Mouse (Mus musculus) G1E-ER4 (cell line): ENCODE data around the gene Trabd2b. TPM values are rescaled to one million over a fixed set of nuclear protein-coding genes. Genes with fewer than 3 reads are reported as not detected.

ENCODE experiments used
- GATA1 ChIP-seq: IDR thresholded peaks from one replicate; pipeline ENCODE4 v1.8.0; 2012; ENCODE audit warnings: low read length, inconsistent platforms
- polyA plus RNA-seq: library from polyadenylated mRNA; stranded (reverse); fragments of >175 nt; gene quantifications from 2 replicates; pipeline ENCODE4 v1.2.3, GENCODE M21; 2012

Gene Trabd2b
- polyA plus RNA-seq, 1 experiment = not detected

GRCm38 (mm10) chr4:114646825-114647681 is 240.5 kb downstream of the Trabd2b start:
- TF ChIP-seq GATA1 = no peak

- no peak for TF ChIP-seq GATA1
Measured at GRCm38 (mm10) chr4:114647689-114648088, 241.2 kb downstream of the Trabd2b start.

- TF ChIP-seq GATA1 = no peak
Measured at GRCm38 (mm10) chr4:114648532-114649074, 242.1 kb downstream of the Trabd2b start.

- no peak for TF ChIP-seq GATA1
Measured at GRCm38 (mm10) chr4:114650551-114650950, 244.0 kb downstream of the Trabd2b start.

GRCm38 (mm10) chr4:114651007-114651406 is 244.5 kb downstream of the Trabd2b start:
- no peak for TF ChIP-seq GATA1

- TF ChIP-seq GATA1 = no peak
Measured at GRCm38 (mm10) chr4:114651606-114652005, 245.1 kb downstream of the Trabd2b start.

- TF ChIP-seq GATA1 = no peak
Measured at GRCm38 (mm10) chr4:114652400-114652799, 245.9 kb downstream of the Trabd2b start.

GRCm38 (mm10) chr4:114657933-114658332 is 251.4 kb downstream of the Trabd2b start:
- TF ChIP-seq GATA1 = no peak

- no peak for TF ChIP-seq GATA1
Measured at GRCm38 (mm10) chr4:114659876-114660275, 253.4 kb downstream of the Trabd2b start.

GRCm38 (mm10) chr4:114664063-114665036 is 257.8 kb downstream of the Trabd2b start:
- TF ChIP-seq GATA1 = peak; percentile 55

Other genes starting within 250 kb of the Trabd2b start
- not detected in 2 replicates for gene Skint11, start 243.3 kb upstream of the Trabd2b start, polyA plus RNA-seq